Mouse (Mus musculus) CH12.LX (cell line): ENCODE measurements around the gene Traip.

Experiments used
- BHLHE40 ChIP-seq: IDR thresholded peaks from 2 replicates; pipeline ENCODE4 v1.6.1; 2011; ENCODE audit warnings: mild to moderate bottlenecking, low read depth, low read length, improper control_type of control experiment
- CTCF ChIP-seq, 2 experiments: IDR thresholded peaks in 1 of 2; conservative IDR thresholded peaks in 1 of 2; 2 replicates each; pipeline ENCODE4 v1.5.1; 2011 to 2012; ENCODE audit warnings: low read depth in 2 of 2, low read length in 2 of 2, improper control_type of control experiment in 1 of 2, inconsistent platforms in 1 of 2, mild to moderate bottlenecking in 1 of 2, moderate library complexity in 1 of 2
- POLR2A ChIP-seq: IDR thresholded peaks from 2 replicates; pipeline ENCODE4 v1.6.1; 2011; ENCODE audit warnings: low read depth, mild to moderate bottlenecking, improper control_type of control experiment, low read length
- RCOR1 ChIP-seq: conservative IDR thresholded peaks from 2 replicates; pipeline ENCODE4 v1.6.1; 2012; ENCODE audit warnings: low read depth, mild to moderate bottlenecking, inconsistent platforms, low read length, improper control_type of control experiment

DNA sequence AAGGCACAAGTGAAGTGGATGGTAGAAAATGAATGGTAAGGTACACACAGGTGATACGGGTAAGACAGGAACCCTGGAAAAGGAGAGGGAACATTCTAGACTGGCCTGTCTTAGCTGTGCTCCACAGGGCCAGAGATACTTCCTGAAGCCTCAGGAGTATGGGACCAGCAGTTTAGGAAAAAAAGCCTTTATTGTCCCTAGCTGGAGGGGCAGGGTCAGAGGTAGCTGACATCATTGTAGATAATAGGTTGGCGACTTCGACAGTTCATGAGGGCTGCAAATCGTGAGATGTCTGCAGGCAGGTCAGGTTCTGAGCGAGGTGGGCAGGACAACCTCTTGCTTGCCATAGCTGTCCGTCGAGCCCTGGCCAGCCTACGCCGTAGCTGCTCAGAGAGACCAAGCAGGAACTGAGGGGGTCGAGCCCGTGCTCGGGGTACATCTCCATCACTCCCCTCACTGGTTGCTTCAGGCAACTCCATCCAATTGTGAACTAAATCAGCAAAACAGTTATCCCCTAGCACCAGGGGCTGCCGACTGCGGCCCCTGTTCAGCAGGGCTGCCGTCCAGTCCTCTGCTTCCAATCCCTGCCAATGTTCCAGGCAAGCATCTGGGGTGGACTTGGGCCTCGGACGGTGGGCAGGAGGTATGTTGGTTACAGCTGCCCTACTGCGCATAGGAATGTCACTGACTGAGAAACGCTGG is 34.3 kb downstream of the Traip start:
- TF ChIP-seq RCOR1 (no peak), CTCF (conservative IDR thresholded peaks at IDR 0.05 in 1 of 2, IDR thresholded peaks at IDR 0.05 in 1 of 2; ENCODE audit: low read depth in 2 of 2, low read length in 2 of 2) (no peak), POLR2A (no peak), BHLHE40 (no peak)
